Mouse (Mus musculus): ENCODE measurements at regions not wholly inside any gene's neighbourhood (a gene's known extent, or its start where the extent isn't known, plus 50 kb on each side); places are given as distances from the start of the nearest gene placed in this dataset.
A peak's percentile ranks its signal among the peaks of the same experiment; 100 is the strongest.

GRCm38 (mm10) chr8:60825676-60826442 is 64.4 kb upstream of the Hpf1 start:
- TF ChIP-seq EP300 (IDR thresholded peaks at IDR 0.05; ENCODE audit: low read length) (peak; percentile 59), MEF2A (IDR thresholded peaks at IDR 0.05; ENCODE audit: borderline replicate concordance, low read depth, low read length) (peak; percentile 38; the same call in 1 of the 2 replicates), MAFK (IDR thresholded peaks at IDR 0.05; ENCODE audit: insufficient replicate concordance, low read length) (peak; percentile 24; the same call in 1 of the 2 replicates), NELFE (IDR thresholded peaks at IDR 0.05; ENCODE audit: low read depth, low read length) (no peak), IRF4 (IDR thresholded peaks at IDR 0.05; ENCODE audit: low read depth, low read length) (peak; percentile 89), CHD2 (IDR thresholded peaks at IDR 0.05; ENCODE audit: low read length) (0 out of 2 replicates have a peak, but pooled peaks have one; percentile 45), JUN (IDR thresholded peaks at IDR 0.05; ENCODE audit: insufficient read depth, low read depth, low read length) (peak; percentile 17; the same call in 1 of the 2 replicates), NRF1 (IDR thresholded peaks at IDR 0.05; ENCODE audit: low read depth, low read length) (no peak)
- dilution Hi-C loops (cut with MboI; ENCODE audit: extremely low pct_ligation_motif_present, extremely low pct_unique_long_range_greater_than_20kb, low sequenced_read_pairs) (no loop called here), in situ Hi-C loops (cut with MboI; ENCODE audit: low pct_ligation_motif_present, low pct_unique_long_range_greater_than_20kb, low sequenced_read_pairs) (no loop called here)
- Histone ChIP-seq H3K27me3 (replicated peaks) (no peaks in the 10 kb centered on the region), H3K9ac (ENCODE audit: insufficient read depth, low read depth) (no peak overlapping the region; the same call in 1 of the 2 replicates), H3K9me3 (replicated peaks; ENCODE audit: low read length) (no peaks in the 10 kb centered on the region), H3K4me1 (ENCODE audit: control insufficient read depth in 1 of 2, insufficient read depth in 2 of 2) (peaks cover 12 to 24% of the 10 kb centered on the region in 2 experiments), H3K79me2 (replicated peaks; ENCODE audit: control insufficient read depth, extremely low read depth, insufficient read depth, poor library complexity, severe bottlenecking) (no peaks in the 10 kb centered on the region), H3K36me3 (replicated peaks in 1 of 2; ENCODE audit: control insufficient read depth in 1 of 2, insufficient read depth in 1 of 2, low read length in 1 of 2) (no peaks in the 10 kb centered on the region), H3K4me3 (replicated peaks in 1 of 3; ENCODE audit: low read depth in 2 of 3, low read length in 2 of 3, poor library complexity in 1 of 3) (no peak overlapping the region), H3K27ac (ENCODE audit: insufficient read depth, low read depth) (no peak overlapping the region), H3K4me2 (ENCODE audit: insufficient read depth, low read depth, poor library complexity, severe bottlenecking) (peak overlapping the region; percentile 77)
- DNase-seq (ENCODE audit: extremely low read depth), result no peak

GRCm38 (mm10) chr8:60827241-60827640 is 63.0 kb upstream of the Hpf1 start:
- Histone ChIP-seq H3K27ac (ENCODE audit: insufficient read depth, low read depth) (peak overlapping the region; percentile 31; the same call in 1 of the 2 replicates), H3K4me2 (ENCODE audit: insufficient read depth, low read depth, poor library complexity, severe bottlenecking) (no peak overlapping the region), H3K27me3 (replicated peaks) (no peaks in the 10 kb centered on the region), H3K4me1 (ENCODE audit: control insufficient read depth in 1 of 2, insufficient read depth in 2 of 2) (peaks cover 14 to 24% of the 10 kb centered on the region in 2 experiments), H3K36me3 (replicated peaks in 1 of 2; ENCODE audit: control insufficient read depth in 1 of 2, insufficient read depth in 1 of 2, low read length in 1 of 2) (no peaks in the 10 kb centered on the region), H3K9ac (ENCODE audit: insufficient read depth, low read depth) (no peak overlapping the region), H3K9me3 (replicated peaks; ENCODE audit: low read length) (no peaks in the 10 kb centered on the region), H3K4me3 (replicated peaks in 1 of 3; ENCODE audit: low read depth in 2 of 3, low read length in 2 of 3, poor library complexity in 1 of 3) (no peak overlapping the region), H3K79me2 (replicated peaks; ENCODE audit: control insufficient read depth, extremely low read depth, insufficient read depth, poor library complexity, severe bottlenecking) (no peaks in the 10 kb centered on the region)
- in situ Hi-C loops (cut with MboI; ENCODE audit: low pct_ligation_motif_present, low pct_unique_long_range_greater_than_20kb, low sequenced_read_pairs), result no loop called here
- DNase-seq (ENCODE audit: extremely low read depth), result no peak
- dilution Hi-C loops (cut with MboI; ENCODE audit: extremely low pct_ligation_motif_present, extremely low pct_unique_long_range_greater_than_20kb, low sequenced_read_pairs), result no loop called here
- TF ChIP-seq MAFK (IDR thresholded peaks at IDR 0.05; ENCODE audit: insufficient replicate concordance, low read length) (no peak), ETS1 (conservative IDR thresholded peaks at IDR 0.05; ENCODE audit: low read depth, low read length) (peak; percentile 55; the same call in 1 of the 2 replicates), MEF2A (IDR thresholded peaks at IDR 0.05; ENCODE audit: borderline replicate concordance, low read depth, low read length) (0 out of 2 replicates have a peak, but pooled peaks have one; percentile 17), BHLHE40 (IDR thresholded peaks at IDR 0.05; ENCODE audit: low read depth, low read length) (peak; percentile 61), NRF1 (IDR thresholded peaks at IDR 0.05; ENCODE audit: low read depth, low read length) (no peak), IRF4 (IDR thresholded peaks at IDR 0.05; ENCODE audit: low read depth, low read length) (peak; percentile 16; the same call in 1 of the 2 replicates), MAX (IDR thresholded peaks at IDR 0.05; ENCODE audit: low read length) (no peak)
